12 mouse cellular contexts compared by ENCODE assay signal in the genomic region with DNA sequence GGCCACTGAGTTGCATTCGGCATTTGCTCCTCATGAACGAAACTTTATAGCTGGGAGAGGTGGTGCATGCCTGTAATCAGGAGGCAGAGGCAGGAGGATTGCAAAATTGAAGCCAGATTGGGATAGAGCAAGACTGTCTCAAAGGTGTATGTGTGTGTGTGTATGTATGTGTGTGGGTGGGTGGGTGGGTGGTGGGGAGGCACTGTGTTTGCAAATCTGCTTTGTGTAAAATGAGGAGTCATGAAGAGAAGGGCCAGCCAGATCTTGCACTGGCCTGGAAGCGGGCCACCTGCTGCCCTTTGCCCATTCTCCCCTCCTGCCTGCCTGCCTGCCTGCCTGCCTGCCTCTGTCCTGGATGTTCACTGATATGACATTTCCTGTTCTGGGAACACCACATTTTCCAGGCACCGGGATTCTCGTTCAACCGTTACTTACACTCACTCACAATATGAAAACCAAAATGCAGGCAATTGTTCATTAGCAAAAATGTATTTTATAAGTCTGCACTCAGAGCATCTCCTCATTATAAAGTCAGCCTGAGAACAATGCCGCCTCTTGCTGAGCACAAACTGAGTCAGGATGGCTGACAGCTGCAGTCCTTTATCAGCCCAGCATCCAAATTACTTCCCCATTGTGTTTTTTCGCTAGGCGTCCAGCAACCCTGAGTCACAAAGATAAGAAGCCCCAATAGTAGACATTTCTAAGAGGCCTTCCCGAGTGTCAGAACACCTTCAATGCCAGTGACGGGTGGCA. TPM values are rescaled to one million over a fixed set of nuclear protein-coding genes. Genes with fewer than 3 reads are reported as not detected.
DNase-seq lines count a peak whose midpoint lies in the region; ATAC-seq and TF ChIP-seq lines count a peak whose summit lies in the region.
"Had no signal": no experiment of that assay in that cellular context is flagged by ENCODE, and none has a peak within 500 bp of the region (broad histone marks: within the 10 kb centered on the region; RNA-seq: fewer than 3 reads in every experiment).

No protein-coding gene starts in this region.

- H3K4me3 ChIP-seq in heart, embryonic 10.5 days: 0 out of 2 replicates have a peak overlapping the region, but pooled peaks have one; percentile 5
- H3K4me3 ChIP-seq in embryonic facial prominence, embryonic 10.5 days: 0 out of 2 replicates have a peak overlapping the region, but pooled peaks have one; percentile 2
- H3K4me3 ChIP-seq in liver, embryonic 11.5 days (ENCODE audit: low read depth, low read length): no peak overlapping the region
- H3K4me3 ChIP-seq in myocyte: no peak overlapping the region

- H3K27me3 ChIP-seq in heart, embryonic 10.5 days (ENCODE audit: insufficient read depth, poor library complexity, severe bottlenecking): peaks cover 52% of the 10 kb centered on the region
- H3K27me3 ChIP-seq in embryonic facial prominence, embryonic 10.5 days (replicated peaks; ENCODE audit: low read depth, poor library complexity, severe bottlenecking): peaks cover 45% of the 10 kb centered on the region
- peaks cover 13% of the 10 kb centered on the region; the same call in 1 of the 2 replicates for H3K27me3 ChIP-seq in liver, embryonic 11.5 days (replicated peaks; ENCODE audit: control insufficient read depth, insufficient read depth, low read length)
- peaks cover 6% of the 10 kb centered on the region for H3K27me3 ChIP-seq in myocyte (ENCODE audit: control insufficient read depth, insufficient read depth, insufficient read length)

- WGBS in heart, embryonic 10.5 days: 31% methylated on average over 11 of the region's 11 CpGs
- 39% methylated on average over 11 of the region's 11 CpGs for WGBS in embryonic facial prominence, embryonic 10.5 days
- 29% methylated on average over 11 of the region's 11 CpGs for WGBS in liver, embryonic 11.5 days

- H3K36me3 ChIP-seq in heart, embryonic 10.5 days: no peaks in the 10 kb centered on the region
- H3K36me3 ChIP-seq in embryonic facial prominence, embryonic 10.5 days (replicated peaks): no peaks in the 10 kb centered on the region
- H3K36me3 ChIP-seq in liver, embryonic 11.5 days (ENCODE audit: control insufficient read depth, insufficient read depth, low read length): no peaks in the 10 kb centered on the region
- H3K36me3 ChIP-seq in myocyte (ENCODE audit: control insufficient read depth, insufficient read depth): no peaks in the 10 kb centered on the region

- no peaks in the 10 kb centered on the region for H3K79me2 ChIP-seq in myocyte (ENCODE audit: control insufficient read depth, insufficient read depth)

- peaks cover 12% of the 10 kb centered on the region for H3K4me1 ChIP-seq in heart, embryonic 10.5 days
- H3K4me1 ChIP-seq in embryonic facial prominence, embryonic 10.5 days: peaks cover 8% of the 10 kb centered on the region
- H3K4me1 ChIP-seq in liver, embryonic 11.5 days (replicated peaks; ENCODE audit: control insufficient read depth, insufficient read depth, low read length): peaks cover 22% of the 10 kb centered on the region

- peak; percentile 50 for DNase-seq in heart, embryonic 10.5 days (ENCODE audit: low spot score)
- DNase-seq in heart, postnatal 4 days: no peak
- DNase-seq in embryonic facial prominence, embryonic 10.5 days (ENCODE audit: low spot score): no peak
- no peak for DNase-seq in liver, embryonic 11.5 days (ENCODE audit: low spot score)
- DNase-seq in layer of hippocampus, adult 11-12 months (ENCODE audit: low spot score): no peak
- no peak for DNase-seq in thymus, postnatal 36 days
- DNase-seq in frontal cortex, postnatal 14 days (ENCODE audit: low spot score in 2 of 2): no peak
- DNase-seq: B cell, adult 2 months; cerebellum, adult 11-12 months; heart, postnatal 14 days; layer of hippocampus, adult 9-11 months had no signal

- no peak overlapping the region for H3K9ac ChIP-seq in liver, embryonic 11.5 days (ENCODE audit: low read depth, low read length)

- no peak overlapping the region for H3K27ac ChIP-seq in heart, embryonic 10.5 days
- H3K27ac ChIP-seq in embryonic facial prominence, embryonic 10.5 days (replicated peaks): peak overlapping the region; percentile 30; the same call in 1 of the 2 replicates
- H3K27ac ChIP-seq in liver, embryonic 11.5 days (ENCODE audit: low read depth, low read length): no peak overlapping the region

- H3ac ChIP-seq in myocyte (ENCODE audit: control insufficient read depth, insufficient read length): no peak overlapping the region

- H3K4me2 ChIP-seq in liver, embryonic 11.5 days: peak overlapping the region; percentile 15
- peak overlapping the region; percentile 7 for H3K4me2 ChIP-seq in myocyte (ENCODE audit: low read depth)

- no peak for TF ChIP-seq POLR2A in myocyte (IDR thresholded peaks at IDR 0.05; ENCODE audit: insufficient read length, low read depth)

- no peaks in the 10 kb centered on the region for H3K9me3 ChIP-seq in heart, embryonic 10.5 days
- H3K9me3 ChIP-seq in embryonic facial prominence, embryonic 10.5 days: no peaks in the 10 kb centered on the region
- no peaks in the 10 kb centered on the region for H3K9me3 ChIP-seq in liver, embryonic 11.5 days (ENCODE audit: control insufficient read depth, low read length)

- ATAC-seq in liver, embryonic 11.5 days (replicated peaks; ENCODE audit: low FRiP score): peak; percentile 57; the same call in 1 of the 2 replicates

TF ChIP-seq in myocyte, 11 proteins besides CTCF, POLR2A, EP300 and RAD21:
- TF ChIP-seq REST (IDR thresholded peaks at IDR 0.05; ENCODE audit: insufficient read depth, insufficient read length) (no peak), MYOD1 (IDR thresholded peaks at IDR 0.05; ENCODE audit: control insufficient read depth in 1 of 3, insufficient read length in 2 of 3, low read depth in 2 of 3) (peak in 1 of 3 experiments; percentile 57)

RNA-seq across cellular contexts. Expression of gene Sec61a1, which starts 26.1 kb away (rescaled TPM):
- 234 and 235 TPM in 2 replicates for polyA plus RNA-seq in heart, embryonic 10.5 days (2016; fragmentation: Nextera tagmentation; extraction: Ambion mirVana)
- 100 to 1,000 TPM; 116 to 121 TPM for total RNA-seq in heart, postnatal 4 days (2021)
- 211 and 222 TPM in 2 replicates for polyA plus RNA-seq in embryonic facial prominence, embryonic 10.5 days (2016; fragmentation: Nextera tagmentation; extraction: Ambion mirVana)
- 214 and 233 TPM in 2 replicates for polyA plus RNA-seq in liver, embryonic 11.5 days (2014; fragmentation: Nextera tagmentation; extraction: Ambion mirVana)
- 106 TPM for polyA plus RNA-seq in myocyte (2012; fragmentation: generic; extraction: Trizol)

Comparison
In these comparisons a context has a peak if more than half of its experiments do, and no peak if none do; other contexts are left out.
1. H3K4me3 ChIP-seq: peak in heart, embryonic 10.5 days (single experiment) and embryonic facial prominence, embryonic 10.5 days (single experiment); none in liver, embryonic 11.5 days (single experiment) and myocyte (single experiment).